Mouse (Mus musculus) embryonic facial prominence, embryonic 11.5 days (tissue): ENCODE measurements around the gene Mlip. TPM values are rescaled to one million over a fixed set of nuclear protein-coding genes. Genes with fewer than 3 reads are reported as not detected.

ENCODE experiments used
- ATAC-seq: fragments of 200-750 bp; cut with Nextera tagmentation; replicated peaks from 2 replicates; pipeline ENCODE4 v1.8.0; 2017; ENCODE audit warnings: low read depth; ENCODE audit not compliant: insufficient number of reproducible peaks, low FRiP score, low TSS enrichment
- DNase-seq: peaks from one replicate; pipeline ENCODE4 v3.0.0-alpha.2; 2015; ENCODE audit warnings: low spot score
- H3K27ac ChIP-seq: fragments of 300-500 bp; sonication (generic); replicated peaks from 2 replicates; pipeline ENCODE4 v1.5.1; 2014; ENCODE audit warnings: mild to moderate bottlenecking, low read depth, low read length, control low read depth
- H3K27me3 ChIP-seq: fragments of 300-500 bp; sonication (generic); 2 replicates; pipeline ENCODE4 v1.6.1; 2014; ENCODE audit warnings: mild to moderate bottlenecking, low read length, moderate library complexity, mixed read lengths; ENCODE audit not compliant: control insufficient read depth, insufficient read depth
- H3K36me3 ChIP-seq: fragments of 300-500 bp; sonication (generic); replicated peaks from 2 replicates; pipeline ENCODE4 v1.6.1; 2014; ENCODE audit warnings: low read depth, mild to moderate bottlenecking, low read length, moderate library complexity, mixed read lengths; ENCODE audit not compliant: control insufficient read depth, insufficient read depth
- H3K4me1 ChIP-seq: fragments of 300-500 bp; sonication (generic); 2 replicates; pipeline ENCODE4 v1.6.1; 2014; ENCODE audit warnings: low read length, mixed read lengths; ENCODE audit not compliant: control insufficient read depth, insufficient read depth
- H3K4me2 ChIP-seq: fragments of 300-500 bp; sonication (generic); 2 replicates; pipeline ENCODE4 v1.6.1; 2014; ENCODE audit warnings: low read depth, mild to moderate bottlenecking, control low read depth, low read length, moderate library complexity
- H3K4me3 ChIP-seq: fragments of 300-500 bp; sonication (generic); 2 replicates; pipeline ENCODE4 v1.5.1; 2014; ENCODE audit warnings: low read depth, low read length, control low read depth
- H3K9ac ChIP-seq: fragments of 300-500 bp; sonication (generic); replicated peaks from 2 replicates; pipeline ENCODE4 v1.6.1; 2014; ENCODE audit warnings: mild to moderate bottlenecking, control low read depth, low read length
- H3K9me3 ChIP-seq: fragments of 300-500 bp; sonication (generic); replicated peaks from 2 replicates; pipeline ENCODE4 v1.6.1; 2016; ENCODE audit warnings: mild to moderate bottlenecking, low read length, inconsistent platforms, mixed read lengths; ENCODE audit not compliant: control insufficient read depth
- WGBS: fragments of 180-500 bp; shearing (Covaris S2); extraction: QIAGEN DNeasy Blood & Tissue Kit; methylation state at CpG from one replicate; pipeline ENCODE4 v1.1.7; 2014; 5-methylcytosine and 5-hydroxymethylcytosine counted together
- polyA plus RNA-seq: library from polyadenylated mRNA; unstranded; fragments of >200 nt; fragmentation: Nextera tagmentation; extraction: Ambion mirVana; gene quantifications from 2 replicates; pipeline ENCODE4 v1.2.1, GENCODE M21; 2014

Gene Mlip
- polyA plus RNA-seq, 1 experiment from 2014 or later: 0.29 TPM

- WGBS: 83% methylated on average over 6 of the region's 6 CpGs
- no peak for DNase-seq
- no peak overlapping the region for H3K9ac ChIP-seq
These were observed 94.5 kb downstream of the Mlip start for GRCm38 (mm10) chr9:77258265-77258664.

GRCm38 (mm10) chr9:77254514-77254913, 98.3 kb downstream of the Mlip start:
- Histone ChIP-seq H3K27me3 (no peaks in the 10 kb centered on the region), H3K27ac (no peak overlapping the region), H3K9ac (no peak overlapping the region), H3K4me1 (no peaks in the 10 kb centered on the region), H3K4me2 (no peak overlapping the region), H3K4me3 (no peak overlapping the region), H3K9me3 (no peaks in the 10 kb centered on the region), H3K36me3 (no peaks in the 10 kb centered on the region)
- ATAC-seq (no peak), DNase-seq (no peak)
- WGBS: 93% methylated on average over 3 of the region's 3 CpGs

More at GRCm38 (mm10) chr9:77258265-77258664, 94.5 kb downstream of the Mlip start:
- no peak for ATAC-seq
- H3K9me3 ChIP-seq: no peaks in the 10 kb centered on the region
- no peak overlapping the region for H3K4me2 ChIP-seq
- no peak overlapping the region for H3K4me3 ChIP-seq
- H3K36me3 ChIP-seq: no peaks in the 10 kb centered on the region
- no peaks in the 10 kb centered on the region for H3K4me1 ChIP-seq
- H3K27ac ChIP-seq: no peak overlapping the region
- H3K27me3 ChIP-seq: no peaks in the 10 kb centered on the region

GRCm38 (mm10) chr9:77252761-77253160, 100.0 kb downstream of the Mlip start:
- DNase-seq (no peak), ATAC-seq (no peak)
- H3K4me1 ChIP-seq: no peaks in the 10 kb centered on the region
- no peaks in the 10 kb centered on the region for H3K27me3 ChIP-seq
- WGBS: 91% methylated on average over 4 of the region's 4 CpGs
- no peaks in the 10 kb centered on the region for H3K36me3 ChIP-seq
- no peak overlapping the region for H3K4me2 ChIP-seq
- no peak overlapping the region for H3K4me3 ChIP-seq
- H3K27ac ChIP-seq: no peak overlapping the region
- H3K9me3 ChIP-seq: no peaks in the 10 kb centered on the region
- H3K9ac ChIP-seq: no peak overlapping the region

GRCm38 (mm10) chr9:77252134-77252533, 100.6 kb downstream of the Mlip start:
- no peak overlapping the region for H3K4me2 ChIP-seq
- H3K36me3 ChIP-seq: no peaks in the 10 kb centered on the region
- DNase-seq (no peak), ATAC-seq (no peak)
- no peak overlapping the region for H3K4me3 ChIP-seq
- no peaks in the 10 kb centered on the region for H3K9me3 ChIP-seq
- no peaks in the 10 kb centered on the region for H3K27me3 ChIP-seq
- H3K4me1 ChIP-seq: no peaks in the 10 kb centered on the region
- no peak overlapping the region for H3K9ac ChIP-seq
- WGBS: 83% methylated on average over 7 of the region's 7 CpGs
- no peak overlapping the region for H3K27ac ChIP-seq

DNA sequence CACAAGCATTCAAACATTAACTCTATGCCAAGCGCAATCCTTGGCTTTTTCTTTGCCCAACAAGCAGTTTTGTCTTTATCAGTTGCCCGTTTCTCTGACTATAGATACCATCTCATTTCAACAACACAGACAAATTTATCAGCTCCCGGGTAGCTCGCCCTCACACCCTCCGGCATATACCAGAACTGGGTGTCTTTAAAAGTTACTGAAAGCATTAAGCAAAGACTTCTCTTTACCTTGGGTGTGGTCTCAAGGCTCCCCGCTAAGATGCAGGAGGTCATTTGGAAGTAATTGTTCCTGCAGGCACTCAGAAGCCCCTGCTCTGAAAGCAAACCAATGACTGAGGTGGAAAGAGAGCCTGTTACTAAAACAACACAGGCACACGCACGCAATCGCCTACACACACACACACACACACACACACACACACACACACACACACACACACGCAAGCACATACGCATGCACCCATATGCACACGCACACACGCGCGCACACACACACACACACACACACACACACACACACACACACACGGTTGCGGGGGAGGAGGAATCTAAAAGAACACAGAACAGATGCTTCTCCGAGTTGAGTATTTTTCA, 101.2 kb downstream of the Mlip start:
- H3K9me3 ChIP-seq: no peaks in the 10 kb centered on the region
- 85% methylated on average over 17 of the region's 18 CpGs for WGBS
- no peak overlapping the region for H3K9ac ChIP-seq
- no peak overlapping the region for H3K4me2 ChIP-seq
- H3K4me3 ChIP-seq: no peak overlapping the region
- H3K27ac ChIP-seq: no peak overlapping the region
- H3K36me3 ChIP-seq: no peaks in the 10 kb centered on the region
- no peak for DNase-seq
- H3K4me1 ChIP-seq: no peaks in the 10 kb centered on the region
- ATAC-seq: no peak
- H3K27me3 ChIP-seq: no peaks in the 10 kb centered on the region

GRCm38 (mm10) chr9:77198250-77198649, 154.5 kb downstream of the Mlip start:
- WGBS: 84% methylated on average over 1 of the region's 1 CpGs
- no peaks in the 10 kb centered on the region for H3K27me3 ChIP-seq
- no peak overlapping the region for H3K27ac ChIP-seq
- H3K4me2 ChIP-seq: no peak overlapping the region
- no peaks in the 10 kb centered on the region for H3K9me3 ChIP-seq
- DNase-seq (no peak), ATAC-seq (no peak)
- no peaks in the 10 kb centered on the region for H3K4me1 ChIP-seq
- H3K36me3 ChIP-seq: no peaks in the 10 kb centered on the region
- H3K4me3 ChIP-seq: no peak overlapping the region
- no peak overlapping the region for H3K9ac ChIP-seq

- DNase-seq (no peak), ATAC-seq (no peak)
- Histone ChIP-seq H3K9ac (no peak overlapping the region), H3K36me3 (no peaks in the 10 kb centered on the region), H3K4me2 (no peak overlapping the region), H3K4me1 (no peaks in the 10 kb centered on the region), H3K9me3 (no peaks in the 10 kb centered on the region), H3K27ac (no peak overlapping the region), H3K27me3 (no peaks in the 10 kb centered on the region), H3K4me3 (no peak overlapping the region)
- WGBS: 83% methylated on average over 3 of the region's 3 CpGs
These were observed 173.3 kb downstream of the Mlip start for GRCm38 (mm10) chr9:77179486-77179885.

DNA sequence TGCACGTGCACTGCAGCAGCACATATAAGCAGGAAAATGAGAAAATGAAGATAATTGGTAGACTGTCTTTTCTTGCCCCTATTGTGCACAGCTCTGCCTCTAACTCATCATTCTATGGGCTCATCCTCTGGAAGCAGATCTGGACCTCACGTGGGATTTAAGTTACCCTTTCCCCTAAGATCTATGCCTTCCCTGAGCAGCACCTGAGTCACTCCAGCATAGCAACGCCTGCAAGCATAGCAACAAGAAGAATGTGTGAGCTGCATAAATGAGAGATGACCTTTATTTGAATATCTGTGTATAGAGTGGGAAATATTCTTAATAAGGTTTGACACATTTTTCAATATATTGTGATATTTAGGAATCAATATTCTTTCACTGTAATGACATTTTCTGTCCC, 176.9 kb downstream of the Mlip start:
- ATAC-seq (no peak), DNase-seq (no peak)
- Histone ChIP-seq H3K27ac (no peak overlapping the region), H3K4me3 (no peak overlapping the region), H3K36me3 (no peaks in the 10 kb centered on the region), H3K4me2 (no peak overlapping the region), H3K9me3 (no peaks in the 10 kb centered on the region), H3K9ac (no peak overlapping the region), H3K27me3 (no peaks in the 10 kb centered on the region), H3K4me1 (no peaks in the 10 kb centered on the region)
- WGBS: 77% methylated on average over 3 of the region's 3 CpGs
